Mouse (Mus musculus) forebrain, embryonic 13.5 days (tissue): ENCODE results near the gene Ninj1. TPM values are rescaled to one million over a fixed set of nuclear protein-coding genes. Genes with fewer than 3 reads are reported as not detected.

Source experiments
- ATAC-seq: fragments of 200-750 bp; cut with Nextera tagmentation; 2 replicates; pipeline ENCODE4 v1.8.0; 2017
- H3K27ac ChIP-seq: fragments of 300-500 bp; sonication (generic); 2 replicates; pipeline ENCODE4 v1.5.1; 2015; ENCODE audit warnings: inconsistent platforms, mild to moderate bottlenecking, moderate library complexity
- H3K27me3 ChIP-seq: fragments of 300-500 bp; sonication (generic); 2 replicates; pipeline ENCODE4 v1.6.1; 2015; ENCODE audit warnings: mild to moderate bottlenecking, inconsistent platforms
- H3K36me3 ChIP-seq: fragments of 300-500 bp; sonication (generic); 2 replicates; pipeline ENCODE4 v1.6.1; 2015; ENCODE audit warnings: mild to moderate bottlenecking, inconsistent platforms; ENCODE audit not compliant: poor library complexity, severe bottlenecking
- H3K4me1 ChIP-seq: fragments of 300-500 bp; sonication (generic); 2 replicates; pipeline ENCODE4 v1.6.1; 2015; ENCODE audit warnings: inconsistent platforms
- H3K4me2 ChIP-seq: fragments of 300-500 bp; sonication (generic); 2 replicates; pipeline ENCODE4 v1.6.1; 2015; ENCODE audit warnings: inconsistent platforms, mild to moderate bottlenecking, moderate library complexity
- H3K4me3 ChIP-seq: fragments of 300-500 bp; sonication (generic); 2 replicates; pipeline ENCODE4 v1.5.1; 2015; ENCODE audit warnings: mild to moderate bottlenecking, inconsistent platforms
- H3K9ac ChIP-seq: fragments of 300-500 bp; sonication (generic); 2 replicates; pipeline ENCODE4 v1.6.1; 2015; ENCODE audit warnings: mild to moderate bottlenecking, inconsistent platforms
- H3K9me3 ChIP-seq: fragments of 300-500 bp; sonication (generic); replicated peaks from 2 replicates; pipeline ENCODE4 v1.6.1; 2016; ENCODE audit warnings: inconsistent platforms
- WGBS: fragments of 180-500 bp; shearing (Covaris S2); methylation state at CpG from one replicate; pipeline ENCODE4 v1.1.7; 2015; 5-methylcytosine and 5-hydroxymethylcytosine counted together
- polyA plus RNA-seq: library from polyadenylated mRNA; unstranded; fragments of >200 nt; fragmentation: Nextera tagmentation; extraction: Ambion mirVana; gene quantifications from 2 replicates; pipeline ENCODE4 v1.2.1, GENCODE M21; 2015

Gene Ninj1
- polyA plus RNA-seq, 1 experiment from 2014 or later, result 16.7 TPM

GRCm38 (mm10) chr13:49242321-49243065 is 55.2 kb downstream of the Ninj1 start:
- Histone ChIP-seq H3K9me3 (no peaks in the 10 kb centered on the region), H3K27me3 (peaks cover 19% of the 10 kb centered on the region), H3K9ac (no peak overlapping the region), H3K4me3 (no peak overlapping the region), H3K4me2 (no peak overlapping the region), H3K4me1 (peaks cover 3% of the 10 kb centered on the region), H3K27ac (no peak overlapping the region), H3K36me3 (no peaks in the 10 kb centered on the region)
- WGBS, result 80% methylated on average over 9 of the region's 9 CpGs
- ATAC-seq, result no peak

- H3K4me2 ChIP-seq, result no peak overlapping the region
- 97% methylated on average over 2 of the region's 2 CpGs for WGBS
These were observed 56.2 kb downstream of the Ninj1 start for GRCm38 (mm10) chr13:49243492-49243891.

GRCm38 (mm10) chr13:49245251-49245650 is 58.0 kb downstream of the Ninj1 start:
- Histone ChIP-seq H3K9me3 (no peaks in the 10 kb centered on the region), H3K9ac (no peak overlapping the region), H3K27ac (no peak overlapping the region), H3K27me3 (peaks cover 35% of the 10 kb centered on the region), H3K4me2 (no peak overlapping the region), H3K4me1 (peaks cover 12% of the 10 kb centered on the region), H3K36me3 (no peaks in the 10 kb centered on the region), H3K4me3 (no peak overlapping the region)
- 48% methylated on average over 4 of the region's 4 CpGs for WGBS
- ATAC-seq, result no peak

More at GRCm38 (mm10) chr13:49243492-49243891, 56.2 kb downstream of the Ninj1 start:
- Histone ChIP-seq H3K9ac (no peak overlapping the region), H3K4me3 (no peak overlapping the region), H3K27me3 (peaks cover 29% of the 10 kb centered on the region), H3K4me1 (peaks cover 12% of the 10 kb centered on the region), H3K36me3 (no peaks in the 10 kb centered on the region), H3K9me3 (no peaks in the 10 kb centered on the region), H3K27ac (no peak overlapping the region)
- no peak for ATAC-seq

Other genes starting within 250 kb of the Ninj1 start
- 16.0 and 16.3 TPM in 2 replicates for gene Fam120a, start 219.5 kb upstream of the Ninj1 start, polyA plus RNA-seq
- 15.0 and 17.0 TPM in 2 replicates for gene Wnk2, start 39.5 kb upstream of the Ninj1 start, polyA plus RNA-seq
- 12.0 and 16.1 TPM in 2 replicates for gene Card19, start 28.6 kb downstream of the Ninj1 start, polyA plus RNA-seq
- gene Susd3, start 61.2 kb downstream of the Ninj1 start, polyA plus RNA-seq, result 0.37 and 0.66 TPM in 2 replicates
- gene Fgd3, start 132.8 kb downstream of the Ninj1 start, polyA plus RNA-seq, result 3.0 and 3.3 TPM in 2 replicates
- gene Bicd2, start 154.1 kb downstream of the Ninj1 start, polyA plus RNA-seq, result 24.8 and 26.7 TPM in 2 replicates
- 14.1 and 16.1 TPM in 2 replicates for gene Ippk, start 233.8 kb downstream of the Ninj1 start, polyA plus RNA-seq